Comparison of ENCODE assay signal across 20 mouse cellular contexts in genomic region chr10:107946348-107946747, GRCm38 (mm10). TPM values are rescaled to one million over a fixed set of nuclear protein-coding genes. Genes with fewer than 3 reads are reported as not detected.
DNase-seq lines count a peak whose midpoint lies in the region; ATAC-seq and TF ChIP-seq lines count a peak whose summit lies in the region.
"Had no signal": no experiment of that assay in that cellular context is flagged by ENCODE, and none has a peak within 500 bp of the region (broad histone marks: within the 10 kb centered on the region; RNA-seq: fewer than 3 reads in every experiment).

No protein-coding gene starts in this region.

- H3K4me3 ChIP-seq in midbrain, embryonic 11.5 days (ENCODE audit: low read depth, low read length) = no peak overlapping the region
- H3K4me3 ChIP-seq in midbrain, embryonic 13.5 days (replicated peaks) = no peak overlapping the region
- H3K4me3 ChIP-seq in embryonic facial prominence, embryonic 14.5 days (ENCODE audit: low read depth, low read length) = no peak overlapping the region
- H3K4me3 ChIP-seq: forebrain, embryonic 15.5 days; heart, embryonic 12.5 days; left cerebral cortex, adult 2 months; limb, embryonic 15.5 days; neural tube, embryonic 13.5 days had no signal

- no peak overlapping the region for H3K27ac ChIP-seq in midbrain, embryonic 11.5 days (ENCODE audit: low read depth, low read length)
- no peak overlapping the region for H3K27ac ChIP-seq in midbrain, embryonic 13.5 days
- no peak overlapping the region for H3K27ac ChIP-seq in embryonic facial prominence, embryonic 14.5 days (replicated peaks; ENCODE audit: low read depth, low read length)
- H3K27ac ChIP-seq: forebrain, embryonic 15.5 days; left cerebral cortex, adult 2 months; limb, embryonic 15.5 days; neural tube, embryonic 13.5 days had no signal

- peak; percentile 24; the same call in 1 of the 2 replicates for ATAC-seq in midbrain, embryonic 11.5 days (ENCODE audit: low FRiP score)
- ATAC-seq in midbrain, embryonic 13.5 days = no peak
- ATAC-seq in embryonic facial prominence, embryonic 14.5 days (ENCODE audit: low read depth) = peak; percentile 50; the same call in 1 of the 2 replicates
- no peak for ATAC-seq in activated CD4-positive, CD25-positive, alpha-beta regulatory T cell, adult 4 months
- ATAC-seq: forebrain, embryonic 15.5 days had no signal

- H3K4me2 ChIP-seq in midbrain, embryonic 11.5 days = no peak overlapping the region
- H3K4me2 ChIP-seq in midbrain, embryonic 13.5 days (replicated peaks) = no peak overlapping the region
- H3K4me2 ChIP-seq in embryonic facial prominence, embryonic 14.5 days (ENCODE audit: low read depth, low read length) = no peak overlapping the region
- H3K4me2 ChIP-seq: forebrain, embryonic 15.5 days; heart, embryonic 12.5 days; limb, embryonic 15.5 days; neural tube, embryonic 13.5 days had no signal

- no peak for TF ChIP-seq CTCF in brain, embryonic 14.5 days (IDR thresholded peaks at IDR 0.05; ENCODE audit: borderline replicate concordance, extremely low read depth, insufficient read depth, insufficient read length)

- no peaks in the 10 kb centered on the region for H3K36me3 ChIP-seq in midbrain, embryonic 11.5 days (ENCODE audit: control insufficient read depth, insufficient read depth, low read length)
- no peaks in the 10 kb centered on the region for H3K36me3 ChIP-seq in midbrain, embryonic 13.5 days
- H3K36me3 ChIP-seq in embryonic facial prominence, embryonic 14.5 days (ENCODE audit: control insufficient read depth, insufficient read depth, low read length) = no peaks in the 10 kb centered on the region
- H3K36me3 ChIP-seq: forebrain, embryonic 15.5 days; heart, embryonic 12.5 days; limb, embryonic 15.5 days; neural tube, embryonic 13.5 days had no signal

- H3K9ac ChIP-seq in midbrain, embryonic 11.5 days (ENCODE audit: low read length) = no peak overlapping the region
- H3K9ac ChIP-seq in midbrain, embryonic 13.5 days (replicated peaks) = no peak overlapping the region
- no peak overlapping the region for H3K9ac ChIP-seq in embryonic facial prominence, embryonic 14.5 days (ENCODE audit: low read depth, low read length)
- H3K9ac ChIP-seq: forebrain, embryonic 15.5 days; heart, embryonic 12.5 days; limb, embryonic 15.5 days; neural tube, embryonic 13.5 days had no signal

- H3K9me3 ChIP-seq in midbrain, embryonic 11.5 days (ENCODE audit: control insufficient read depth, low read length) = no peaks in the 10 kb centered on the region
- H3K9me3 ChIP-seq in midbrain, embryonic 13.5 days = no peaks in the 10 kb centered on the region
- H3K9me3 ChIP-seq in embryonic facial prominence, embryonic 14.5 days (ENCODE audit: control insufficient read depth, low read length) = no peaks in the 10 kb centered on the region
- H3K9me3 ChIP-seq: forebrain, embryonic 15.5 days; heart, embryonic 12.5 days; limb, embryonic 15.5 days; neural tube, embryonic 13.5 days had no signal

- WGBS in midbrain, embryonic 11.5 days = 65% methylated on average over 5 of the region's 5 CpGs
- WGBS in midbrain, embryonic 13.5 days = 59% methylated on average over 5 of the region's 5 CpGs
- 28% methylated on average over 5 of the region's 5 CpGs for WGBS in embryonic facial prominence, embryonic 14.5 days

- DNase-seq in midbrain, embryonic 11.5 days (ENCODE audit: low spot score, missing footprints) = no peak
- peak; percentile 20 for DNase-seq in brain, embryonic 14.5 days (ENCODE audit: low read depth)
- DNase-seq in embryonic facial prominence, embryonic 14.5 days (ENCODE audit: low spot score) = peak; percentile 57
- DNase-seq in mesoderm, embryonic 11.5 days (ENCODE audit: low read depth, low spot score) = peak; percentile 35
- no peak for DNase-seq in gastrocnemius, postnatal 10 days
- no peak for DNase-seq in kidney, postnatal 10 days
- DNase-seq: adrenal gland, postnatal 14 days; cerebellum, postnatal 25 days; gastrocnemius, postnatal 25 days; heart, postnatal 36 days; kidney, adult 9 months; lung, adult 18-20 months; lung, postnatal 4 days had no signal

- H3K27me3 ChIP-seq in midbrain, embryonic 11.5 days (ENCODE audit: control insufficient read depth, insufficient read depth, low read length) = no peaks in the 10 kb centered on the region
- H3K27me3 ChIP-seq in midbrain, embryonic 13.5 days = no peaks in the 10 kb centered on the region
- no peaks in the 10 kb centered on the region for H3K27me3 ChIP-seq in embryonic facial prominence, embryonic 14.5 days (replicated peaks; ENCODE audit: control insufficient read depth, insufficient read depth, low read length)
- H3K27me3 ChIP-seq: forebrain, embryonic 15.5 days; heart, embryonic 12.5 days; limb, embryonic 15.5 days; neural tube, embryonic 13.5 days had no signal

- TF ChIP-seq POLR2A in brain, embryonic 14.5 days (IDR thresholded peaks at IDR 0.05; ENCODE audit: borderline replicate concordance, extremely low read depth, insufficient read depth, insufficient read length, poor library complexity, severe bottlenecking) = no peak

- no peaks in the 10 kb centered on the region for H3K4me1 ChIP-seq in midbrain, embryonic 11.5 days (ENCODE audit: control insufficient read depth, insufficient read depth, low read length)
- no peaks in the 10 kb centered on the region for H3K4me1 ChIP-seq in midbrain, embryonic 13.5 days (replicated peaks)
- no peaks in the 10 kb centered on the region for H3K4me1 ChIP-seq in embryonic facial prominence, embryonic 14.5 days (ENCODE audit: control insufficient read depth, insufficient read depth, low read length)
- H3K4me1 ChIP-seq: forebrain, embryonic 15.5 days; heart, embryonic 12.5 days; limb, embryonic 15.5 days; neural tube, embryonic 13.5 days had no signal

RNA-seq across cellular contexts. Expression of gene Otogl, which starts 34.4 kb away (rescaled TPM):
- 0.01 TPM in 1 of 2 replicates, not detected in the other for polyA plus RNA-seq in midbrain, embryonic 11.5 days (2014; fragmentation: Nextera tagmentation; extraction: Ambion mirVana)
- 0.03 TPM in 2 replicates for polyA plus RNA-seq in midbrain, embryonic 13.5 days (2015; fragmentation: Nextera tagmentation; extraction: Ambion mirVana)
- 0.03 and 0.07 TPM in 2 replicates for polyA plus RNA-seq in brain, embryonic 14.5 days (2012; rRNA removed)
- 1.2 TPM in 2 replicates for polyA plus RNA-seq in embryonic facial prominence, embryonic 14.5 days (2014; fragmentation: Nextera tagmentation; extraction: Ambion mirVana)
- under 1 TPM in 1 of 2 experiments, not detected in 1; 0.05 TPM for total RNA-seq in gastrocnemius, postnatal 10 days (2021)
- polyA plus RNA-seq in activated CD4-positive, CD25-positive, alpha-beta regulatory T cell, adult 4 months (2017; shearing (Covaris generic)) = not detected
- total RNA-seq: gastrocnemius, postnatal 25 days had no signal
- polyA plus RNA-seq: neural tube, embryonic 13.5 days had no signal

Comparison
In these comparisons a context has a peak if more than half of its experiments do, and no peak if none do; other contexts are left out.
1. ATAC-seq: peak in midbrain, embryonic 11.5 days (single experiment) and embryonic facial prominence, embryonic 14.5 days (single experiment); none in midbrain, embryonic 13.5 days (single experiment) and activated CD4-positive, CD25-positive, alpha-beta regulatory T cell, adult 4 months (single experiment).
2. DNase-seq: peak in brain, embryonic 14.5 days (single experiment), embryonic facial prominence, embryonic 14.5 days (single experiment) and mesoderm, embryonic 11.5 days (single experiment); none in midbrain, embryonic 11.5 days (single experiment), gastrocnemius, postnatal 10 days (single experiment) and kidney, postnatal 10 days (single experiment).